Mouse (Mus musculus) heart, embryonic 13.5 days (tissue): ENCODE data around the gene Numbl. TPM values are rescaled to one million over a fixed set of nuclear protein-coding genes. Genes with fewer than 3 reads are reported as not detected.

Source experiments
- ATAC-seq: fragments of 200-750 bp; cut with Nextera tagmentation; 2 replicates; pipeline ENCODE4 v1.8.0; 2017; ENCODE audit warnings: moderate TSS enrichment; ENCODE audit not compliant: insufficient number of reproducible peaks, low FRiP score, low TSS enrichment; ENCODE audit errors: extremely low read depth
- H3K27ac ChIP-seq: fragments of 300-500 bp; sonication (generic); replicated peaks from 2 replicates; pipeline ENCODE4 v1.5.1; 2015; ENCODE audit warnings: moderate library complexity, mild to moderate bottlenecking, inconsistent platforms
- H3K27me3 ChIP-seq: fragments of 300-500 bp; sonication (generic); replicated peaks from 2 replicates; pipeline ENCODE4 v1.6.1; 2015; ENCODE audit warnings: mild to moderate bottlenecking, inconsistent platforms
- H3K36me3 ChIP-seq: fragments of 300-500 bp; sonication (generic); 2 replicates; pipeline ENCODE4 v1.6.1; 2015; ENCODE audit warnings: mild to moderate bottlenecking, inconsistent platforms
- H3K4me1 ChIP-seq: fragments of 300-500 bp; sonication (generic); 2 replicates; pipeline ENCODE4 v1.6.1; 2015; ENCODE audit warnings: inconsistent platforms
- H3K4me2 ChIP-seq: fragments of 300-500 bp; sonication (generic); 2 replicates; pipeline ENCODE4 v1.6.1; 2015; ENCODE audit warnings: inconsistent platforms, mild to moderate bottlenecking, moderate library complexity
- H3K4me3 ChIP-seq: fragments of 300-500 bp; sonication (generic); 2 replicates; pipeline ENCODE4 v1.5.1; 2015; ENCODE audit warnings: moderate library complexity, mild to moderate bottlenecking, inconsistent platforms
- H3K9ac ChIP-seq: fragments of 300-500 bp; sonication (generic); 2 replicates; pipeline ENCODE4 v1.6.1; 2015; ENCODE audit warnings: inconsistent platforms, mild to moderate bottlenecking, moderate library complexity
- H3K9me3 ChIP-seq: fragments of 300-500 bp; sonication (generic); 2 replicates; pipeline ENCODE4 v1.6.1; 2016; ENCODE audit warnings: inconsistent platforms
- WGBS: fragments of 180-500 bp; shearing (Covaris S2); methylation state at CpG from one replicate; pipeline ENCODE4 v1.1.7; 2015; ENCODE audit warnings: mixed read lengths; 5-methylcytosine and 5-hydroxymethylcytosine counted together
- polyA plus RNA-seq: library from polyadenylated mRNA; unstranded; fragments of >200 nt; fragmentation: Nextera tagmentation; extraction: Ambion mirVana; gene quantifications from 2 replicates; pipeline ENCODE4 v1.2.1, GENCODE M21; 2015

Gene Numbl
- polyA plus RNA-seq = 8.3 and 8.8 TPM in 2 replicates

DNA sequence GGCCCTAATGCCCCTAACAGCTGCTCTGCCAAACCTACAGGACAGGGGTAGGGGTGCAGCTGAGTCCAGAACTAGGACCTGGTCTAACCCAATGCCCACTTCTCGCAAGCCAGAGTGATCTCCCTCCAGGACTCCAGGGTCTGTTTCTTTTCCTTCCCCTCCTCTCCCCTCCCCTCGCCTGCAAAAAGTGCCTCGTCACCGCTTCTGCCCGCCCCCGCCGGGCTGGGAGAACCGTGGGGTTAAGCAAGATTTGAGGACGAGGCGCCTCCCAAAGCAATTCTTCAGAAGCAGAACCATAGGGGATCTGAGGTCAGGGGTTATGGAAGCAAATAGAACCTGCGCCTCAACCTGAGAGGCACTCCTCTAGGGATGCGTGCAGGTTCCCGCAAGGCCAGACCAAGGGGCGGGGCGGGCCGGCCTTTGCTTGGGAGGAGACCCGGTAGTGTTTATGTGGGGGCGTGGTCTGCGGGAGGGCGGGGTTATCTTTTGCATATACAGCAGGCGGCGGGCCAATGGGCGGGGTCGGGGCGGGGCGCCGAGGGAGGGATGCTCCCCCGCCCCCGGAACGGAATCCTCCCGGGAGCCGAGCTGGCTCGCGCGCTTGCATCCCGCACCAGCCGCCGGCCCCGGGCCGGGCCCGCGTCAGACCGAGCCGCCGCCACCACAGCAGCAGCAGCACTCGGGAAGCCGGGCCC, at the start of gene Numbl:
Gene Numbl, plus strand, starts transcription at position 229 of the 695 bp plus-strand sequence.
- H3K9me3 ChIP-seq = no peaks in the 10 kb centered on the region
- peaks cover 19% of the 10 kb centered on the region for H3K36me3 ChIP-seq
- H3K27ac ChIP-seq = peak within 1 kb of the TSS; percentile 71
- under 1% methylated on average over 45 of the region's 47 CpGs for WGBS
- H3K27me3 ChIP-seq = no peaks in the 10 kb centered on the region
- peak within 1 kb of the TSS; percentile 81 for H3K4me3 ChIP-seq
- peak within 1 kb of the TSS; percentile 88 for H3K4me2 ChIP-seq
- peak within 1 kb of the TSS; percentile 96 for H3K9ac ChIP-seq
- peaks cover 39% of the 10 kb centered on the region for H3K4me1 ChIP-seq
- peak; percentile 84 for ATAC-seq

DNA sequence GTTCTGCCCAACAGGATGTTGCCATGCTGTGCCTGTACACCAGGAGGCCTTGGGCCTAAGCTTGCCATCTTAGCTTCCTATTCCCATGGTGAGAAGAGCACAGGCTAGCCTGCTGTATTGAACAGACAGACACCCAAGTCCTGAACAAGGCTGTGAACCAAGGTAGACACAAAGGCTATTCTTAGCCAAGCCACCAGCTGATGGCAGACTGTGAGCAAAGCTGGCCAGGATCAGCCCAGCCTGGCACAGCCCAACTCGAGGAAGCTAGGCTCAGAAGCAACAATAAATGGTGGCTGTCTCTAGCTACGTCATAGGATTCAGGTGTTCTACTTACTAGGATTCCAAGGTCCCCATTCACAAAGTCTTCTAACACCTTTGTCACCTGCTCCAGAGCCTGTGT, 45.6 kb upstream of the Numbl start:
- H3K4me3 ChIP-seq = no peak overlapping the region
- no peak for ATAC-seq
- H3K9ac ChIP-seq = no peak overlapping the region
- H3K4me1 ChIP-seq = no peaks in the 10 kb centered on the region
- 76% methylated on average over 2 of the region's 2 CpGs for WGBS
- no peaks in the 10 kb centered on the region for H3K27me3 ChIP-seq
- H3K36me3 ChIP-seq = peaks cover 93% of the 10 kb centered on the region
- no peak overlapping the region for H3K4me2 ChIP-seq
- no peak overlapping the region for H3K27ac ChIP-seq
- no peaks in the 10 kb centered on the region for H3K9me3 ChIP-seq

DNA sequence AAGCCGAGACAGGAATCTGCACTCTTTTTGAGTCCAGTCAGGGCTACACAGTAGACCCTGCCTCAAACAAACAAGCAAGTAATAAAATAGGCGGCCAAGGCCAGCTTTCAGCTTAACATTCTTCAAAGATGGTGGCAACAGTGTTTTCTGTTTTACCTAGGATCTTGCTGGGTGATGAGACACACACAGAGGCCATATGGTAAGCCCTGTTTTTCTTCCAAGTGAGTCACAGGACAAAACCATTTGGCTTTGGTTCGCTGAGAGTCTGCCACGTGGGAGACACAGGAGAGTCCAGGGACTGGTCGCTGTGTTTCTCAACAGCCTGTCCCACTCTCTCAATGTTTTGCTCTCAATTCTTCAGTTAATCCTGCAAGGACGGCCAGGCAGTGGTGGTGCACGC, 39.6 kb upstream of the Numbl start:
- Histone ChIP-seq H3K4me2 (no peak overlapping the region), H3K27ac (no peak overlapping the region), H3K27me3 (no peaks in the 10 kb centered on the region), H3K9me3 (no peaks in the 10 kb centered on the region), H3K9ac (no peak overlapping the region), H3K4me1 (0 out of 2 replicates have a peak, but pooled peaks cover 5% of the 10 kb centered on the region), H3K36me3 (peaks cover 58% of the 10 kb centered on the region), H3K4me3 (no peak overlapping the region)
- 82% methylated on average over 7 of the region's 7 CpGs for WGBS
- ATAC-seq = no peak

DNA sequence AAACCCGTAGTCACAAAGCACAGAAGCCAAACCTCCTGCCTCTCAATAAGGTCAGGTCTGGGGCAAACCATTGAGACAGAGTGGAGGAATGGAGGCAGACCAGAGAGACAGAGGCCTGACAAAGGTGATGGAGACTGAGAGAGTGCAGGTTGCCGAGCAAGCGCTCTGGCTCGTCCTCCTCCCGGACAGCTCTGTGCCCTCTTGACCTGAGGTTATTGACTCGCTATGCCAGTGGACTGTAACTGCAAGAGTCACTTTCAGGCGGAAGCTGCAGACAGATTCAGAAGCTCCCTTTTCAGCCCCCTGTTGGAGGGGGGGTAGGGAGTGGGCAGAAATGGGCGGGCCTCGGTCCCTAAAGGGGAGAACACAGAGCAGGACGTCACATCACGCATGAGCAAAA, 38.3 kb upstream of the Numbl start:
- H3K9me3 ChIP-seq = no peaks in the 10 kb centered on the region
- H3K4me2 ChIP-seq = no peak overlapping the region
- H3K4me3 ChIP-seq = no peak overlapping the region
- ATAC-seq = no peak
- peaks cover 46% of the 10 kb centered on the region for H3K36me3 ChIP-seq
- H3K4me1 ChIP-seq = peaks cover 17% of the 10 kb centered on the region
- no peaks in the 10 kb centered on the region for H3K27me3 ChIP-seq
- 81% methylated on average over 11 of the region's 11 CpGs for WGBS
- H3K27ac ChIP-seq = no peak overlapping the region
- no peak overlapping the region for H3K9ac ChIP-seq

DNA sequence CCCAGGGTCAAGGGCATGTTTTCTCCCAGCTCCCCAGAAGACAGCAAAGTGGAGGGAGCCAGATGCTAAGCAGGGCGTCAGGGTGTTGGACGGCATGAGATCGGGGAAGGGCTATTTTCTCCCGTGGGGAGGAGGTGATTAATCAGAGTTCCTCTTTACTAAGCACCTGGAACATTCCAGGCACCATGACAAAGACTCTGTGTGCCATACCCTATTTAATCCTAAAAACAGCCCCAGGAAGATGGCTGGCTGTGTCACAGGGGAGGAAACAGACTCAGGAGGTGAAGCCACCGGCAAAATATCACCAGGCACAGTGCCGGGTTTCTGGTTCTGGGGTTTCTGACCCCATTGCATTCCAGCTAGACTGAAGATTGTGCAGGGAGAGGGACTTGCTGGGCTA, 36.3 kb upstream of the Numbl start:
- Histone ChIP-seq H3K36me3 (peaks cover 26% of the 10 kb centered on the region), H3K27me3 (no peaks in the 10 kb centered on the region), H3K4me2 (no peak overlapping the region), H3K4me1 (peaks cover 37% of the 10 kb centered on the region), H3K4me3 (no peak overlapping the region), H3K27ac (no peak overlapping the region), H3K9me3 (no peaks in the 10 kb centered on the region), H3K9ac (0 out of 2 replicates have a peak overlapping the region, but pooled peaks have one; percentile 38)
- ATAC-seq = no peak
- WGBS = 70% methylated on average over 6 of the region's 6 CpGs

DNA sequence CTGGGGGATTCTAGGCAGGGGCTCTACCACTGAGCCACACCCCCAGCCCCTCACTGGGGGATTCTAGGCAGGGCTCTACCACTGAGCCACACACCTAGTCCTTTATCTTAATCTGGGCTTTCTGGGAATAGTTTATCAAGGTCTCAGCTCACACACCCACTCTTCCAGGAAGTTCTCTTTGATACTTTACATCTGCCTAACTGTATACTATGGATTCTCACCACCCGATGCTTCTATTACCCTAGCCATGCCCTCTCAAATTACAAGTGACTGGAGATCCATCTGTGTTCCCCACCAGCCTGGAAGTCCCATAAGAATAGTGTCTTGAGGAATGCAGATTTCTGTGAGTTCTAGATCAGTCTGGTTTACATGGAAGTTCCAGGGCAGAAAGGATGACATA, 35.7 kb upstream of the Numbl start:
- H3K4me2 ChIP-seq = no peak overlapping the region
- peaks cover 22% of the 10 kb centered on the region for H3K36me3 ChIP-seq
- H3K27me3 ChIP-seq = no peaks in the 10 kb centered on the region
- H3K27ac ChIP-seq = no peak overlapping the region
- H3K9ac ChIP-seq = no peak overlapping the region
- 56% methylated on average over 1 of the region's 1 CpGs for WGBS
- H3K4me1 ChIP-seq = peaks cover 43% of the 10 kb centered on the region
- no peak overlapping the region for H3K4me3 ChIP-seq
- no peak for ATAC-seq
- H3K9me3 ChIP-seq = no peaks in the 10 kb centered on the region

- peak overlapping the region; percentile 65 for H3K9ac ChIP-seq
- no peaks in the 10 kb centered on the region for H3K27me3 ChIP-seq
- H3K36me3 ChIP-seq = peaks cover 11% of the 10 kb centered on the region
- 0 out of 2 replicates have a peak overlapping the region, but pooled peaks have one; percentile 6 for H3K4me3 ChIP-seq
- no peak for ATAC-seq
- no peak overlapping the region for H3K27ac ChIP-seq
- H3K9me3 ChIP-seq = no peaks in the 10 kb centered on the region
- peaks cover 51% of the 10 kb centered on the region for H3K4me1 ChIP-seq
- WGBS = 82% methylated on average over 11 of the region's 11 CpGs
- H3K4me2 ChIP-seq = peak overlapping the region; percentile 93
These were observed 33.2 kb upstream of the Numbl start for GRCm38 (mm10) chr7:27224877-27225575.

GRCm38 (mm10) chr7:27227276-27227675, 31.0 kb upstream of the Numbl start:
- H3K27ac ChIP-seq = no peak overlapping the region
- peak overlapping the region; percentile 87 for H3K4me3 ChIP-seq
- H3K27me3 ChIP-seq = no peaks in the 10 kb centered on the region
- no peak for ATAC-seq
- H3K4me1 ChIP-seq = peaks cover 50% of the 10 kb centered on the region
- H3K9me3 ChIP-seq = no peaks in the 10 kb centered on the region
- peak overlapping the region; percentile 85 for H3K9ac ChIP-seq
- H3K36me3 ChIP-seq = 0 out of 2 replicates have a peak, but pooled peaks cover 5% of the 10 kb centered on the region
- H3K4me2 ChIP-seq = peak overlapping the region; percentile 93
- WGBS = 32% methylated on average over 9 of the region's 9 CpGs

- H3K27me3 ChIP-seq = no peaks in the 10 kb centered on the region
- no peak for ATAC-seq
- H3K9me3 ChIP-seq = no peaks in the 10 kb centered on the region
- peak overlapping the region; percentile 93 for H3K4me2 ChIP-seq
- peak overlapping the region; percentile 89 for H3K27ac ChIP-seq
- H3K9ac ChIP-seq = peak overlapping the region; percentile 85
- peak overlapping the region; percentile 87 for H3K4me3 ChIP-seq
- H3K36me3 ChIP-seq = 0 out of 2 replicates have a peak, but pooled peaks cover 1% of the 10 kb centered on the region
- H3K4me1 ChIP-seq = peaks cover 53% of the 10 kb centered on the region
- WGBS = 1% methylated on average over 10 of the region's 10 CpGs
These were observed 30.6 kb upstream of the Numbl start for GRCm38 (mm10) chr7:27227676-27228075.

GRCm38 (mm10) chr7:27228281-27228821, 29.9 kb upstream of the Numbl start, which contains the start of gene Itpkc:
Gene Itpkc, minus strand, starts transcription at chr7:27228661.
- Histone ChIP-seq H3K27ac (peak within 1 kb of the TSS; percentile 89), H3K4me2 (peak within 1 kb of the TSS; percentile 93), H3K4me3 (peak within 1 kb of the TSS; percentile 87), H3K9ac (peak within 1 kb of the TSS; percentile 85), H3K27me3 (no peaks in the 10 kb centered on the region), H3K4me1 (peaks cover 54% of the 10 kb centered on the region), H3K9me3 (no peaks in the 10 kb centered on the region), H3K36me3 (no peaks in the 10 kb centered on the region)
- under 1% methylated on average over 48 of the region's 49 CpGs for WGBS
- peak; percentile 68 for ATAC-seq

DNA sequence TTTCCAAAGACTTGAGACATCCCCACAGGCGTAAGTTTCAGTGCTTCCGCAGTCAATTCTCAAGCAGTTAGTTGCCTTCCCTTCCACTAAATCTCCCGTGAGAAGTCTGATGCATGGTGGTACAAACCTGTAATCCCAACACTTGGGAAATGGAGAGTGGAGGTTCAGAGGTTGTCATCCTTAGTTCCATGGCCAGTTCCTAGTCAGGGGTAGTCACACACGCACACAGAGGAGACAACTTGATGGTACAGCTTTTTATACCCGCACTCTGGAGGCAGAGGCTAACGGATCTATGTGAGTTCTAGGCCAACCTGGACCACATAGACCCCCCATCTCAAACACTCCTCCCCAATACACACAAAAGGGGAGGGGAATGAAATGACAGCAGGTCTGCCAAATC, 29.4 kb upstream of the Numbl start:
- Histone ChIP-seq H3K4me1 (peaks cover 57% of the 10 kb centered on the region), H3K36me3 (no peaks in the 10 kb centered on the region), H3K9ac (peak overlapping the region; percentile 85), H3K4me3 (peak overlapping the region; percentile 87), H3K9me3 (no peaks in the 10 kb centered on the region), H3K27me3 (no peaks in the 10 kb centered on the region), H3K4me2 (peak overlapping the region; percentile 93), H3K27ac (peak overlapping the region; percentile 89)
- 20% methylated on average over 6 of the region's 6 CpGs for WGBS
- ATAC-seq = no peak
